Mouse (Mus musculus): ENCODE data around the gene Smtnl2.

DNA sequence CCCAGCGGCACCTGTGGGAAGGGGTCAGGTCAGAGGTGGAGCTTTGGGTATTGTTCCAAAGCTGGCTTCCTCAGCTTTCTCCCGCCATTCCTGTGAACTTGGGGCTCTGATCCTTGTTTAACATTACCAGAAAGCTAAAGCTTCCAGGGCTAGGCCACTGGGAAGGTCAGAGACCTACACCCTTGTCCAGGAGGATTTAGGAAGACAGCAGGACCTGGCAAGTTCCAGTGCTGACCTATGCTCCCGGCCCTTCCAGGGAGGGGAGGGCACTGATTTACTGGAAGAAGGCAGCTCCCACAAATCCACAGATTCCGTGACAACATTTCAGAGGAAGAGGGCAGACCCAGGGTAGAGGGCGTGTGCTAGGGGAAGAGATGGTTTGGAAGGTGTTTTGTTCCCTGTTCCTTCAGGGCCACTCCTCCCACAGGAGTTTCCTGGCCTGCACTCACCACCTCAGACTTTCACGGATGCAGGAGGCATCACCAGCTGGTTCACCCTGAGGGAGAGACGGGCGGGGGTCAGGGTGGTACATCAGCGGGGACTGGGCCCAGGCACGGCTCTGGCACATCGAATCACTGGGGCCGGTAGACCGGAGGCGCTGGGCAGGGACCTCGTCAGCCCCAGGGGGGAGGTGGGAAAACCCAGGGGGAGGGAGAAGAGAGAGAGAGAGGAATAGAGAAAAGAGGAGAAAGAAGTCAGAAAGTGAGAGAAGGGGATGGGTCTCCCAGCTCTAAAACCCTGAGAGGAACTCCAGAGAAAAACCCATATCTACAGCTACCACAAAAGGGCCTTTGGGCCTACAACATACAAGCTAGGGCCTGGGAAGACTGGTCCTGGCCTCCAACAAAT lies 41.8 kb upstream of the Smtnl2 start:
- TF ChIP-seq GATA2 (IDR thresholded peaks at IDR 0.05; ENCODE audit: borderline replicate concordance, low read depth, low read length) (no peak), CTCF (IDR thresholded peaks at IDR 0.05; ENCODE audit: low read depth, low read length) (no peak), GATA1 (IDR thresholded peaks at IDR 0.05; ENCODE audit: borderline replicate concordance, low read length) (no peak), TAL1 (conservative IDR thresholded peaks at IDR 0.05; ENCODE audit: low read depth, low read length) (no peak)

All from G1E (cell line).